Comparison of ENCODE assay signal across 8 mouse cellular contexts in the genomic region with DNA sequence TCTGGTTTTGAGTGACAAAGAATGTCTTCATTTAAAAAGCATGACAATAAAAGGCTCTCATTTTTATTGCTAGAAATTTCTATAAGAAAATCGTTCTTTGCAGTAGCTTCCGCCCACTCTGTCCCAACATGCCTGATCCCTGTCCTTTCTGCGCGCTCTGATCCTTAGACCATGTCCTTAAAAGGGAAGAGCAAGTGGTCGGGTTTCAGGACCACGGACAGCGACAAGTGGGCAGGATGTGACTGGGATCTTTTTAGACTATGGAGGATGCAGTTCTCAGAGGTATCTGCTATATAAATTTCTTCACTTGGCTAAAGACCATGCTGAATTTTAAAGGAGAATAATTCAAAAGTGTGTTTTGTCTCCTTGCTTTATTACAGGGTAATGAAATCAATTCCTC.
DNase-seq lines count a peak whose midpoint lies in the region; ATAC-seq and TF ChIP-seq lines count a peak whose summit lies in the region.

No protein-coding gene starts in this region.

- ATAC-seq in neural tube, embryonic 11.5 days (ENCODE audit: insufficient read depth, low FRiP score, low TSS enrichment): no peak

- no peak overlapping the region for H3K27ac ChIP-seq in gastrocnemius, adult 2 months
- no peak overlapping the region for H3K27ac ChIP-seq in neural tube, embryonic 11.5 days (ENCODE audit: low read depth, low read length)

- TF ChIP-seq CTCF in gastrocnemius, adult 2 months (IDR thresholded peaks at IDR 0.05): no peak

- no peaks in the 10 kb centered on the region for H3K36me3 ChIP-seq in neural tube, embryonic 11.5 days (ENCODE audit: control insufficient read depth, insufficient read depth, low read length)

- H3K9ac ChIP-seq in neural tube, embryonic 11.5 days (ENCODE audit: low read length): no peak overlapping the region

- 20% methylated on average over 7 of the region's 7 CpGs for WGBS in neural tube, embryonic 11.5 days

- DNase-seq in gastrocnemius, adult 2 months: peak; percentile 66
- DNase-seq in gastrocnemius, adult 8-10 months (ENCODE audit: low spot score in 2 of 2): no peak
- DNase-seq in ES-CJ7 (ENCODE audit: low read depth, low spot score): peak; percentile 85
- peak; percentile 84 for DNase-seq in embryo, embryonic 11.5 days (ENCODE audit: low read depth, low spot score)
- DNase-seq in kidney, postnatal 4 days: peak; percentile 92 to 95
- DNase-seq in neural tube, embryonic 11.5 days (ENCODE audit: low spot score): peak; percentile 76
- no peak for DNase-seq in frontal cortex, postnatal 36 days (ENCODE audit: low spot score in 2 of 2)
- DNase-seq in cerebellum, postnatal 36 days: no peak

- no peak overlapping the region for H3K4me2 ChIP-seq in neural tube, embryonic 11.5 days (ENCODE audit: low read depth)

- intact Hi-C loops in gastrocnemius, adult 2 months (cut with DNase I): no loop called here

- no peak overlapping the region for H3K4me3 ChIP-seq in gastrocnemius, adult 2 months
- no peak overlapping the region for H3K4me3 ChIP-seq in neural tube, embryonic 11.5 days (ENCODE audit: low read depth, low read length)

- H3K27me3 ChIP-seq in neural tube, embryonic 11.5 days (ENCODE audit: control insufficient read depth, insufficient read depth, low read length): no peaks in the 10 kb centered on the region

- no peaks in the 10 kb centered on the region for H3K4me1 ChIP-seq in neural tube, embryonic 11.5 days (ENCODE audit: control insufficient read depth, insufficient read depth, low read length)

- H3K9me3 ChIP-seq in neural tube, embryonic 11.5 days (ENCODE audit: control insufficient read depth, low read length): no peaks in the 10 kb centered on the region

Comparison
In these comparisons a context has a peak if more than half of its experiments do, and no peak if none do; other contexts are left out.
1. DNase-seq: peak in gastrocnemius, adult 2 months (single experiment), ES-CJ7 (single experiment), embryo, embryonic 11.5 days (single experiment), kidney, postnatal 4 days (2 of 2) and neural tube, embryonic 11.5 days (single experiment); none in gastrocnemius, adult 8-10 months (0 of 2), frontal cortex, postnatal 36 days (0 of 2) and cerebellum, postnatal 36 days (0 of 2).